Mouse (Mus musculus) forebrain, embryonic 10.5 days (tissue): ENCODE measurements around the gene Grm2. TPM values are rescaled to one million over a fixed set of nuclear protein-coding genes. Genes with fewer than 3 reads are reported as not detected.
"Not testable (repeated sequence)": the region's sequence is repeated elsewhere in the genome, so short reads cannot be mapped to it uniquely, and the experiment has no call there.

Experiments
- DNase-seq: peaks from one replicate; pipeline ENCODE4 v3.0.0-alpha.2; 2017; ENCODE audit warnings: low spot score; ENCODE audit errors: extremely low spot score
- H3K27ac ChIP-seq: fragments of 300-500 bp; sonication (generic); 2 replicates; pipeline ENCODE4 v1.5.1; 2016; ENCODE audit warnings: mild to moderate bottlenecking
- H3K27me3 ChIP-seq: fragments of 300-500 bp; sonication (generic); 2 replicates; pipeline ENCODE4 v1.6.1; 2016; ENCODE audit warnings: mild to moderate bottlenecking; ENCODE audit not compliant: poor library complexity, severe bottlenecking
- H3K36me3 ChIP-seq: fragments of 300-500 bp; sonication (generic); replicated peaks from 2 replicates; pipeline ENCODE4 v1.6.1; 2016; ENCODE audit warnings: mild to moderate bottlenecking, moderate library complexity
- H3K4me1 ChIP-seq: fragments of 300-500 bp; sonication (generic); 2 replicates; pipeline ENCODE4 v1.6.1; 2016
- H3K4me3 ChIP-seq: fragments of 300-500 bp; sonication (generic); 2 replicates; pipeline ENCODE4 v1.5.1; 2016; ENCODE audit warnings: mild to moderate bottlenecking, moderate library complexity
- H3K9me3 ChIP-seq: fragments of 300-500 bp; sonication (generic); 2 replicates; pipeline ENCODE4 v1.6.1; 2016; ENCODE audit warnings: mild to moderate bottlenecking, moderate library complexity
- WGBS: fragments of 180-500 bp; shearing (Covaris S2); methylation state at CpG from one replicate; pipeline ENCODE4 v1.1.7; 2016; 5-methylcytosine and 5-hydroxymethylcytosine counted together
- polyA plus RNA-seq: library from polyadenylated mRNA; unstranded; fragments of >200 nt; fragmentation: Nextera tagmentation; extraction: Ambion mirVana; gene quantifications from 2 replicates; pipeline ENCODE4 v1.2.1, GENCODE M21; 2016

Gene Grm2
- polyA plus RNA-seq, 1 experiment from 2014 or later: 1.3 TPM

DNA sequence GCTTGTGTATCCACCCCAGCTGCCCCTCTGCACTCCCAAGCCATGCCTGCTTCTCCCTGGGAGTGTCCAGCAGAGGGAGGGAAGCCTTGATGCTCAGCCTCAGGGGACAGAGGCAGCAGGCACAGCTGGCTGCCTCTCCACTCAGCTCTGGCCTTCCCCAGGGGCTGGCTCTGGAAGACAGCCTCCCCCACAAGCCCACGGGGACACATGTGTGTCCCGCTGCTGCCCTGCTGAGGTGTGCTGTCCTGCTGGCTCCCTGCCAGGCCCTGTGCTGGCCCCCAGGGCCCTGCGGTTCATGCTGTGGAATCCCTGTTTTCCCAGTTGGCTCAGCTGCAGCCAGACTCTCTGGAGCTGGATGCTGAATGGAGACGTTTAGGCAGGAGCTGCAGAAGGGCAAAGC is 60.5 kb downstream of the Grm2 start:
- H3K27me3 ChIP-seq, H3K9me3 ChIP-seq, H3K4me3 ChIP-seq, DNase-seq, H3K4me1 ChIP-seq, H3K27ac ChIP-seq, H3K36me3 ChIP-seq: not testable (repeated sequence)
- 46% methylated on average over 4 of the region's 4 CpGs for WGBS

Other genes starting within 250 kb of the Grm2 start
- 1,043 and 1,081 TPM in 2 replicates for gene Rpl29, start 226.6 kb downstream of the Grm2 start, polyA plus RNA-seq
- gene Acy1, start 217.8 kb downstream of the Grm2 start, polyA plus RNA-seq: 45.6 and 51.3 TPM in 2 replicates
- 4.4 and 6.0 TPM in 2 replicates for gene Abhd14b, start 208.6 kb downstream of the Grm2 start, polyA plus RNA-seq
- 40.7 and 42.8 TPM in 2 replicates for gene Abhd14a, start 208.4 kb downstream of the Grm2 start, polyA plus RNA-seq
- 337 and 351 TPM in 2 replicates for gene Pcbp4, start 202.8 kb downstream of the Grm2 start, polyA plus RNA-seq
- 0.10 and 0.27 TPM in 2 replicates for gene Gpr62, start 190.1 kb downstream of the Grm2 start, polyA plus RNA-seq
- 85.2 and 91.4 TPM in 2 replicates for gene Rrp9, start 180.1 kb downstream of the Grm2 start, polyA plus RNA-seq
- gene Parp3, start 179.1 kb downstream of the Grm2 start, polyA plus RNA-seq: 2.1 and 2.6 TPM in 2 replicates
- not detected in 2 replicates for gene Iqcf1, start 156.1 kb downstream of the Grm2 start, polyA plus RNA-seq
- not detected in 2 replicates for gene Iqcf5, start 141.5 kb downstream of the Grm2 start, polyA plus RNA-seq
- not detected in 2 replicates for gene Iqcf3, start 94.5 kb downstream of the Grm2 start, polyA plus RNA-seq
- gene Iqcf4, start 85.1 kb downstream of the Grm2 start, polyA plus RNA-seq: not detected in 2 replicates
- not detected in 2 replicates for gene Iqcf6, start 29.5 kb downstream of the Grm2 start, polyA plus RNA-seq
- gene Tex264, start 29.8 kb upstream of the Grm2 start, polyA plus RNA-seq: 25.6 and 26.5 TPM in 2 replicates
- 9.2 and 9.8 TPM in 2 replicates for gene Rad54l2, start 133.1 kb upstream of the Grm2 start, polyA plus RNA-seq
- 33.4 and 37.1 TPM in 2 replicates for gene Dcaf1, start 165.8 kb upstream of the Grm2 start, polyA plus RNA-seq
- 12.3 and 12.9 TPM in 2 replicates for gene Rbm15b, start 231.3 kb upstream of the Grm2 start, polyA plus RNA-seq
- 249 and 277 TPM in 2 replicates for gene Manf, start 235.9 kb upstream of the Grm2 start, polyA plus RNA-seq